Mouse (Mus musculus) C2C12 (cell line): ENCODE results near the gene Natd1.

ENCODE experiments used
- CTCF ChIP-seq: IDR thresholded peaks from one replicate; pipeline ENCODE4 v1.5.1; 2011; ENCODE audit not compliant: control insufficient read depth, insufficient read depth, insufficient read length
- MAX ChIP-seq: IDR thresholded peaks from one replicate; pipeline ENCODE4 v1.6.1; 2011; ENCODE audit warnings: mild to moderate bottlenecking, control low read depth
- USF1 ChIP-seq: IDR thresholded peaks from one replicate; pipeline ENCODE4 v1.6.1; 2011; ENCODE audit warnings: low read depth, mild to moderate bottlenecking, control low read depth, moderate library complexity

DNA sequence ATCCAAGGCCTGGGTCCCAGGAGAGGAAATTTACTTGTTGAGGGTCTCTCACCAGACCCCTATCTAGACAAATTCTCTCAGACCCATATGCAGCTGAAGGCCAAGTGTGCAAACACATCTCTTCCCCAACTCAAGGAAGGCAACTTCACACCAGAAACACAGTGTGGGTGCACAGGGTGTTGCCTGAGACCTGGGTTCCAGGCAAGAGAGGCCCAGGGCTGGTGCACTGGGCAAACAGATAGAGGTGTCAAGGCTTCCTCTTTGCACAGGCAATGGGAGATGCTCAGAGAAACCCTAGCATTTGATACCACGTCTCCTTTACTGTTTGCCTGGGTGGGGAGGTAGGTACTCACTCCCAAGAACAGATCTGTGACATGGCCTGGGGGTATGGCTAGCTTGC lies 10.4 kb upstream of the Natd1 start:
- TF ChIP-seq CTCF (no peak), USF1 (no peak), MAX (no peak)
